Mouse (Mus musculus) lung, embryonic 16.5 days (tissue): ENCODE measurements around the gene Cpn1. TPM values are rescaled to one million over a fixed set of nuclear protein-coding genes. Genes with fewer than 3 reads are reported as not detected.

Experiments used
- ATAC-seq: fragments of 200-750 bp; cut with Nextera tagmentation; 2 replicates; pipeline ENCODE4 v1.8.0; 2017; ENCODE audit warnings: low read depth, mild to moderate bottlenecking, moderate library complexity
- H3K27ac ChIP-seq: fragments of 300-500 bp; sonication (generic); 2 replicates; pipeline ENCODE4 v1.5.1; 2014; ENCODE audit warnings: mild to moderate bottlenecking, control low read depth, low read length
- H3K27me3 ChIP-seq: fragments of 300-500 bp; sonication (generic); 2 replicates; pipeline ENCODE4 v1.6.1; 2014; ENCODE audit warnings: low read depth, low read length, mixed read lengths; ENCODE audit not compliant: control insufficient read depth, insufficient read depth
- H3K36me3 ChIP-seq: fragments of 300-500 bp; sonication (generic); 2 replicates; pipeline ENCODE4 v1.6.1; 2014; ENCODE audit warnings: low read length; ENCODE audit not compliant: control insufficient read depth, insufficient read depth
- H3K4me1 ChIP-seq: fragments of 300-500 bp; sonication (generic); replicated peaks from 2 replicates; pipeline ENCODE4 v1.6.1; 2014; ENCODE audit warnings: low read length, mixed read lengths; ENCODE audit not compliant: control insufficient read depth, insufficient read depth
- H3K4me2 ChIP-seq: fragments of 300-500 bp; sonication (generic); 2 replicates; pipeline ENCODE4 v1.6.1; 2014; ENCODE audit warnings: low read depth, low read length, control low read depth
- H3K4me3 ChIP-seq: fragments of 300-500 bp; sonication (generic); 2 replicates; pipeline ENCODE4 v1.5.1; 2014; ENCODE audit warnings: mild to moderate bottlenecking, low read length, control low read depth
- H3K9ac ChIP-seq: fragments of 300-500 bp; sonication (generic); 2 replicates; pipeline ENCODE4 v1.6.1; 2014; ENCODE audit warnings: low read length, control low read depth
- H3K9me3 ChIP-seq: fragments of 300-500 bp; sonication (generic); 2 replicates; pipeline ENCODE4 v1.6.1; 2016; ENCODE audit warnings: low read length; ENCODE audit not compliant: control insufficient read depth
- WGBS: fragments of 180-500 bp; shearing (Covaris S2); extraction: QIAGEN DNeasy Blood & Tissue Kit; methylation state at CpG from one replicate; pipeline ENCODE4 v1.1.7; 2014; 5-methylcytosine and 5-hydroxymethylcytosine counted together
- polyA plus RNA-seq: library from polyadenylated mRNA; unstranded; fragments of >200 nt; fragmentation: Nextera tagmentation; extraction: Ambion mirVana; gene quantifications from 2 replicates; pipeline ENCODE4 v1.2.1, GENCODE M21; 2015

Cpn1 gene
- polyA plus RNA-seq, 1 experiment from 2014 or later, result 4.9 TPM

DNA sequence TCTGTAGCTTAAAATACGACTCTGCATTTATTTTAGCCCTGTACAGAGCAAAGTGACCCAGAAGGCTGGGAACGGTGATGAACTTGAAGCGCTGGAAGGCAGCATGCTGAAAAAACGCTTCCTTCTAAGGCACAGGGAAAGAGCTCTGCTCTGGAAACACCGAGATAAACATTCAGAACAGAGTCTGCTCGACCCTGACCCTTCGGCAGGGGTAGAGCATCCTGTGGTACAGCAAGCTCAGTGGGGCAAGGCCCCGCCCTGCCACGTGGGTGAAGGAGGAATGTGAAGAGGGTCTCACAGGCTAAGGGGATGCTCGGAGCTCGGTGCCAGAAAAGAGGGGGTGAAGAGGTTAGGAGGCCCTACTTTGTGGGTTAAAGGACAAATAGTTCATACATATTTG is 48.0 kb downstream of the Cpn1 start:
- peak overlapping the region; percentile 10; the same call in 1 of the 2 replicates for H3K9ac ChIP-seq
- H3K27ac ChIP-seq, result peak overlapping the region; percentile 3; the same call in 1 of the 2 replicates
- peak overlapping the region; percentile 65 for H3K4me2 ChIP-seq
- peak overlapping the region; percentile 7; the same call in 1 of the 2 replicates for H3K4me3 ChIP-seq
- no peaks in the 10 kb centered on the region for H3K36me3 ChIP-seq
- peaks cover 15% of the 10 kb centered on the region for H3K4me1 ChIP-seq
- 14% methylated on average over 11 of the region's 11 CpGs for WGBS
- H3K9me3 ChIP-seq, result no peaks in the 10 kb centered on the region
- no peak for ATAC-seq
- no peaks in the 10 kb centered on the region for H3K27me3 ChIP-seq

GRCm38 (mm10) chr19:43930926-43931325 is 55.4 kb downstream of the Cpn1 start:
- WGBS, result 87% methylated on average over 6 of the region's 6 CpGs
- H3K9ac ChIP-seq, result no peak overlapping the region
- no peaks in the 10 kb centered on the region for H3K36me3 ChIP-seq
- no peaks in the 10 kb centered on the region for H3K27me3 ChIP-seq
- H3K4me1 ChIP-seq, result peaks cover 16% of the 10 kb centered on the region
- no peak overlapping the region for H3K4me2 ChIP-seq
- no peak for ATAC-seq
- no peak overlapping the region for H3K4me3 ChIP-seq
- no peak overlapping the region for H3K27ac ChIP-seq
- H3K9me3 ChIP-seq, result no peaks in the 10 kb centered on the region

- no peaks in the 10 kb centered on the region for H3K36me3 ChIP-seq
- no peak overlapping the region for H3K4me3 ChIP-seq
- no peak overlapping the region for H3K9ac ChIP-seq
- H3K27me3 ChIP-seq, result no peaks in the 10 kb centered on the region
- H3K9me3 ChIP-seq, result no peaks in the 10 kb centered on the region
- 16% methylated on average over 7 of the region's 7 CpGs for WGBS
- H3K27ac ChIP-seq, result no peak overlapping the region
- no peak overlapping the region for H3K4me2 ChIP-seq
- H3K4me1 ChIP-seq, result peaks cover 16% of the 10 kb centered on the region
- peak; percentile 31; the same call in 1 of the 2 replicates for ATAC-seq
These were observed 56.0 kb downstream of the Cpn1 start for GRCm38 (mm10) chr19:43930366-43930765.

GRCm38 (mm10) chr19:43929869-43930268 is 56.5 kb downstream of the Cpn1 start:
- H3K9me3 ChIP-seq, result no peaks in the 10 kb centered on the region
- no peak overlapping the region for H3K4me2 ChIP-seq
- H3K36me3 ChIP-seq, result no peaks in the 10 kb centered on the region
- H3K4me3 ChIP-seq, result no peak overlapping the region
- no peak overlapping the region for H3K9ac ChIP-seq
- H3K4me1 ChIP-seq, result peaks cover 16% of the 10 kb centered on the region
- H3K27ac ChIP-seq, result no peak overlapping the region
- 51% methylated on average over 11 of the region's 11 CpGs for WGBS
- no peaks in the 10 kb centered on the region for H3K27me3 ChIP-seq
- ATAC-seq, result 0 out of 2 replicates have a peak, but pooled peaks have one; percentile 7

- no peaks in the 10 kb centered on the region for H3K27me3 ChIP-seq
- no peak for ATAC-seq
- no peak overlapping the region for H3K4me2 ChIP-seq
- H3K27ac ChIP-seq, result no peak overlapping the region
- H3K4me1 ChIP-seq, result peaks cover 16% of the 10 kb centered on the region
- H3K9me3 ChIP-seq, result no peaks in the 10 kb centered on the region
- H3K36me3 ChIP-seq, result peaks cover 3% of the 10 kb centered on the region; the same call in 1 of the 2 replicates
- WGBS, result 63% methylated on average over 5 of the region's 5 CpGs
- H3K4me3 ChIP-seq, result no peak overlapping the region
- H3K9ac ChIP-seq, result no peak overlapping the region
These were observed 58.4 kb downstream of the Cpn1 start for GRCm38 (mm10) chr19:43927967-43928366.

GRCm38 (mm10) chr19:43927057-43927456 is 59.3 kb downstream of the Cpn1 start:
- no peak overlapping the region for H3K4me2 ChIP-seq
- H3K27me3 ChIP-seq, result no peaks in the 10 kb centered on the region
- H3K9ac ChIP-seq, result no peak overlapping the region
- no peaks in the 10 kb centered on the region for H3K9me3 ChIP-seq
- ATAC-seq, result no peak
- peaks cover 3% of the 10 kb centered on the region; the same call in 1 of the 2 replicates for H3K36me3 ChIP-seq
- WGBS, result 57% methylated on average over 10 of the region's 10 CpGs
- no peak overlapping the region for H3K4me3 ChIP-seq
- H3K27ac ChIP-seq, result no peak overlapping the region
- peaks cover 16% of the 10 kb centered on the region for H3K4me1 ChIP-seq

DNA sequence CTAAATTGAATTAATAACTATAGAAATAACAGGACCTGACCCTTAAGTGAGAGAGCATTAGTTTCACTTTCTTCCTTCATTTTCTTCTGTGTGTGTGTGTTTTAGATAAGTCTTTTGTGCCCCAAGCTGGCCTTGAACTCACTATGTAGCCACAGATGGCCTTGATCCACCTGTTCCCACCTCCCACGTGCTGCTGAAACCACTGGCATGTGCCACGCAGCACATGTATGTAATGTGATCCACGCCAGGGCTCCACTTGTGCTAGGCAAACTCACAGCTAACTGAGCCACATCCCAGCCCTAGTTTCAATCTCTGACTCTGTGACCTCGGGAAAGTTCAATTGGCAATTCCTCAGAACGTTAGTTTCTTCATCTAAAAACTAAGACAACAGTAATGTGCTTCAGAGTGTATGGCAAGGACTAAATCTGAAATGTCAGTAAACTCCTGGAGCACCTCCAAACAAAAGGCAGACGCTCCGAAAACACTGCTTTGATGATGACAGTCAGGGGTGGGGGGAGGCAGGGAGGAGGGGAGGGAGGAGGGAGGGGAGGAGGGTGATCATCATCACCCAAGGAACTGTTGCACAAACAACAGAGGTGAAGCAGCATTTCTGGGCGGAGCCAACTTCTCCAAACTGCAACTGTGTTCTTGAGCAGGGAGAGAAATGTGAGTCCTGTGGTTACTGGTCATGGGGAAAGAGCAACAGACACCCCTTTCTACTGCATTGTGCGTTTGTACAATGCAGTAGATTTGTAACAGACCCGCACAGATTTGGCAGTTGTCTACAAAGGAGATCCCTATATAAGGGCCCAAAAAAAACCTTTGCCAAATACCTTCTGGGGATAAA is 60.0 kb downstream of the Cpn1 start:
- ATAC-seq, result no peak
- H3K27ac ChIP-seq, result no peak overlapping the region
- H3K9ac ChIP-seq, result no peak overlapping the region
- peaks cover 3% of the 10 kb centered on the region; the same call in 1 of the 2 replicates for H3K36me3 ChIP-seq
- H3K9me3 ChIP-seq, result no peaks in the 10 kb centered on the region
- WGBS, result 58% methylated on average over 10 of the region's 10 CpGs
- peaks cover 16% of the 10 kb centered on the region for H3K4me1 ChIP-seq
- H3K27me3 ChIP-seq, result no peaks in the 10 kb centered on the region
- H3K4me2 ChIP-seq, result no peak overlapping the region
- no peak overlapping the region for H3K4me3 ChIP-seq

- peaks cover 17% of the 10 kb centered on the region for H3K4me1 ChIP-seq
- no peaks in the 10 kb centered on the region for H3K9me3 ChIP-seq
- H3K4me2 ChIP-seq, result no peak overlapping the region
- no peak for ATAC-seq
- no peak overlapping the region for H3K27ac ChIP-seq
- no peaks in the 10 kb centered on the region for H3K27me3 ChIP-seq
- H3K9ac ChIP-seq, result no peak overlapping the region
- no peak overlapping the region for H3K4me3 ChIP-seq
- peaks cover 3% of the 10 kb centered on the region; the same call in 1 of the 2 replicates for H3K36me3 ChIP-seq
- WGBS, result 70% methylated on average over 8 of the region's 8 CpGs
These were observed 62.0 kb downstream of the Cpn1 start for GRCm38 (mm10) chr19:43924361-43924760.

DNA sequence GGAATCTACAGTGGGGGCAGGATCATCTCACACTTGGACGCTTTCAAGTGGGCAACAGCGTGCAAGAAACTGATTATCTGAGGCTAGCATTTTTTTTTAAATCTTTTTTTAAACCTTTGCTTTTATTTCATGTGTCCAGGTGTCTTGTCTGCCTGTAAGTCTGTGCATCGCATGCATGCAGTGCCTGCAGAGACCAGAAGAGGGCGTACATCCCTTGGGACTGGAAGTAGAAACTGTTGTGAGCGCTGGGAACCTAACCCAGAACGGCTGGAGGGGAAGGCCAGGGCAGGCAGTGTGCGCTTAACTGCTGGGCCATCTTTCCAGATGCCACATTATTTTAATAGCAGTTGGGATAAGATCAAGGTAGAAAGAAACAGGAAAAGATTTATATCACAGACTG is 63.4 kb downstream of the Cpn1 start:
- Histone ChIP-seq H3K4me1 (peaks cover 8% of the 10 kb centered on the region), H3K9me3 (no peaks in the 10 kb centered on the region), H3K36me3 (peaks cover 3% of the 10 kb centered on the region; the same call in 1 of the 2 replicates), H3K9ac (no peak overlapping the region), H3K27ac (no peak overlapping the region), H3K4me2 (no peak overlapping the region), H3K4me3 (no peak overlapping the region), H3K27me3 (no peaks in the 10 kb centered on the region)
- WGBS, result 90% methylated on average over 7 of the region's 7 CpGs
- ATAC-seq, result no peak
